Mouse (Mus musculus) WW6 (cell line): Measurements from ENCODE around the gene Ensa.

Source experiments
- DNase-seq: peaks from one replicate; pipeline ENCODE4 v3.0.0-alpha.2; 2013; ENCODE audit warnings: low read depth, low spot score

The Ensa gene

DNA sequence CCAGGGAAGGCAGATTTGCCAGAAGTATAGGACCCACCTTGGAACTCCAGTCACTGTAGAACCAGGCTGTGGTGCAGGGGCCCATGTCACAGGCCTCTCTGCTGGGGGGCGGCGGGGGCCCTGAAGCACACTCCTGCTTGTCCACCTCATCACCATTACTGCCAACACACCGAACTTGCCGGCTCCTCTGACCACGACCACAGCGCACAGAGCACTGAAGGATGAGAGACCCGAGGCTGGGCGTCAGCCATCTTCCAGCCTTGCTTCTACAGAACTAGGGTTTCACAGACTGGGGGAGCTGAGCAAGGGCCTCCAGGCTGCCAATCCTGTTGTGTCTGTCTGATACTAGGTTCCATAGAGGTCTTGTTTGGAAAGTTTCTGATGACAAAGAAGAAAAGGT lies 54.8 kb downstream of the Ensa start:
- DNase-seq: no peak

DNA sequence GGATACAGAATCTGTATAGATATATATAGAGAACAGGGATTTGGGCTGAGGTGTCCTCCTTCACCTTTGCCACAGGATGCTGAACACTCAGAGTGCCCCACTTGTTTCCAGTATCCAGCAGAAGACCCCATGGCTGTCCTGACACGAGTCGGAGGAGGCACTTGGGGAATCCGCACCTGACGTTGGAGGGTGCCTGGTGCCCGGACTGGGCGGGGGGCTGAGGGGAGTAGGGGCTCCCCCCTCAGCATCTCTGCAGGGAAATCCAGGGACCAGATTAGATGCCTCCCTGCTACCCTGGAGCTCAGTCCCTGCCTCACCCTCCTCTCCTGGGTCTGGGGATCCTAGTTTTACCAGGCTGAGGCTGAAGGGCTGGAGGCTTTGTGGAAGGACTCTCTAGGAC lies 55.9 kb downstream of the Ensa start:
- DNase-seq: no peak

DNA sequence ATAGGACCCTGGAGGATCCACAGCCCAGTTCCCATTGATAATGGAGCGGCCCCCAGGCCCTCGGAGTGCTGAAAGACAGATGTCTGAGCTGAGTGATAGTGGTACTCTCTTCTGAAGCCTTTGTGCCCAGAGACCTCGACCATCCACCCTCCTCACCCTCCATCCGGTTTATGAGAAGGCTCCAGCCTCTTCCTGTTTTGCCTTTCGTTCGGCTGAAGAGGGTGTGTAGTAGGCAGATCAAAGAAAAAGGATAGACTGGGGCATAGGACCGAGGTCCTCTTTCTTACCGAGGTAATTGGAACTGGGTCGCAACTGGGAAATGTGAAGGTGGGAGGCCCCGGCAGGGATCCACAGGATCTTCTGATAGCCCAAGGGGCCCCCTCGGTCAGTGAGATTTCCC lies 56.6 kb downstream of the Ensa start:
- no peak for DNase-seq
